Mouse (Mus musculus): ENCODE results near the gene Btbd10. TPM values are rescaled to one million over a fixed set of nuclear protein-coding genes. Genes with fewer than 3 reads are reported as not detected.

Gene Btbd10
- polyA plus RNA-seq, 1 experiment from 2014 or later: 17.1 TPM

DNA sequence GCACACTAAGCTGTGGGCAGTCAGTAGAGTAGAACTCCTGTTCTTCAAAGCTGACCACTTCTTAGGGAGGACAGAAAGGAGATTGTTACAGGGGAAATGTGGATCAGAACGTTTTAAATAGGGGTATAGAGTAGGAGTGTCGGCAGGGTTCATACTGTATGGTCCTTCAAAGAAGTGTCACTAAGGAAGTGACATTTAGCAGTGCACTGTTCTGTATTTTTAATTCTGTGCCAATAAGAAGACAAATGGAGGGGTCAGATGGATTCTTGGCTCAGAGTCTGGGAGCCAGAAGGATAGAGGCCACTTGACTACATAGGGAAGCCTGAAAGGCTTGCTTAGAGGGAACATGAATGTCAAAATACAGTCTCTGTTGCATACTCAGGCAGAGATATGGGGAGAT is 91.9 kb downstream of the Btbd10 start:
- no peak overlapping the region for H3K27ac ChIP-seq
- WGBS (ENCODE audit: missing documents): 81% methylated on average over 2 of the region's 2 CpGs
- no peaks in the 10 kb centered on the region for H3K79me2 ChIP-seq (ENCODE audit: inconsistent target)
- H3K36me3 ChIP-seq (ENCODE audit: inconsistent target): no peaks in the 10 kb centered on the region
- no peak overlapping the region for H3K4me3 ChIP-seq (ENCODE audit: inconsistent target)

DNA sequence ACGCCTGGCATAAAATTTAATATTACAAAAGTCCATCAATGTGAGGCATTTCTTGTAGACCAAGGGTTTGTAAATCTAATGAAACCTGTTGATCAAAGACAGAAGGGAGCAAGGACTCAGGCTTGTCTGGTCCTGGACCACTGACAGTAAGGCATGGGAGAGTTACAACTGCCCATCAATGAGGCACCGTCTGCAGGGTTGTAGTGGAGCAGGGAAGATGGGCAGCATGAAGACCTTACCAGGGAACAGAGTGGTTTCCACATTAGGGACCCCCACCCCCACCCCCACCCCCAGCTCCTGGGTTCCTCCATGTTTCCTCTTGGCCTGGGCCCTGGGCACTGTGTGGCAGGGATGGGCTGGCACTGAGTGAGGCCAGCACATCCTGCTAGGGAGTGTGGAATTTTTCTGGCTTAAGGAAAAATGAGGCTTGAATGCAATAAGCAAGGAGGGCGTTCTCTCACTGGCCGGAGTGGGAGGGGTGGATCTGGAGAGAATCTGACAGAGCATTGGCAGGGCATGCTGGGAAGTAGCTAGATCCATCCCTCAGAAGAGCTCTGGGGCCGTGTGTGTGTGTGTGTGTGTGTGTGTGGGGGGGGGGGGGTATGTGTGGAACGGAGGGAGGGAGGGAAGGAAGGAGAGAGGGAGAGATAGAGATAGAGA is 96.7 kb downstream of the Btbd10 start:
- WGBS (ENCODE audit: missing documents): 94% methylated on average over 4 of the region's 6 CpGs
- Histone ChIP-seq H3K27ac (no peak overlapping the region), H3K79me2 (ENCODE audit: inconsistent target) (no peaks in the 10 kb centered on the region), H3K36me3 (ENCODE audit: inconsistent target) (no peaks in the 10 kb centered on the region), H3K4me3 (ENCODE audit: inconsistent target) (no peak overlapping the region)

DNA sequence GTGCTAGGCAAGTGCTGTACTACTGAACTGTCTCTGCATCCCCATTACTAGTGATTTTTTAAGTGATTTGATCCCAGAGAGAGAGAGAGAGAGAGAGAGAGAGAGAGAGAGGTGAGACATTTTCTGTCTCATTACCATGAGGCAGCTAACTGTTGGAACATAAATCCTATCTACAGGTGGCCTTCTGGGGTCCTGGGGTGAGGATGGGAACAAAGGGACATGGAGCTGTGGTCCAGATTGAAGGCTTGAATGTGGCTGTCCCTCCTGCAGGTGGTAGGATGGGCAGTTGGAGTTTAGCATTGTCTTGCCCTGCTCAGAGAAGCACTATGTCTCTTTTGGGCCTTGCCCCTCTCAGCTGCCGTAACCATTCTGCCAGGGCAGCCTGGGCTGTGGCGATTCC is 98.2 kb downstream of the Btbd10 start:
- no peak overlapping the region for H3K4me3 ChIP-seq (ENCODE audit: inconsistent target)
- no peaks in the 10 kb centered on the region for H3K79me2 ChIP-seq (ENCODE audit: inconsistent target)
- no peaks in the 10 kb centered on the region for H3K36me3 ChIP-seq (ENCODE audit: inconsistent target)
- no peak overlapping the region for H3K27ac ChIP-seq
- WGBS (ENCODE audit: missing documents): 100% methylated on average over 2 of the region's 2 CpGs

DNA sequence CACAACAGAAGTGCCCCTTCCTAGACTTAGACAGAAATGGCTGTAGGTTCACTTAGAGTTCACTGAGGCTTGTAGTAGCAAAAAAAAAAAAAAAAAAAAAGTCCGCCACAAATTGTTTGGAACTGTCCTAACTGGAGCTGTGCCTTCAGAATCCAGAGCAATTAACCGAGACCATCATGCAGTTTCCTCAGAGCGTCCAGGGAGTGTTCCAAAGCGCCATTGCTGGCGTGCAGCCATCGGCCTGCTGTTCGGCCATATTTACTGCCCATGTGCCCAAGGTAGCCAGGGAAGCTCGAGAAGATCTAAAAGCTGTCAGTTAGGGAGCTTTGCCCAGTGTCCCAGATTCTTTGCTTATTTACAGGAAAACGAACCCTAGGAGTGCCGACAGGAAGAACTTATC is 98.6 kb downstream of the Btbd10 start:
- Histone ChIP-seq H3K79me2 (ENCODE audit: inconsistent target) (no peaks in the 10 kb centered on the region), H3K36me3 (ENCODE audit: inconsistent target) (no peaks in the 10 kb centered on the region), H3K4me3 (ENCODE audit: inconsistent target) (no peak overlapping the region), H3K27ac (no peak overlapping the region)
- 96% methylated on average over 10 of the region's 10 CpGs for WGBS (ENCODE audit: missing documents)

DNA sequence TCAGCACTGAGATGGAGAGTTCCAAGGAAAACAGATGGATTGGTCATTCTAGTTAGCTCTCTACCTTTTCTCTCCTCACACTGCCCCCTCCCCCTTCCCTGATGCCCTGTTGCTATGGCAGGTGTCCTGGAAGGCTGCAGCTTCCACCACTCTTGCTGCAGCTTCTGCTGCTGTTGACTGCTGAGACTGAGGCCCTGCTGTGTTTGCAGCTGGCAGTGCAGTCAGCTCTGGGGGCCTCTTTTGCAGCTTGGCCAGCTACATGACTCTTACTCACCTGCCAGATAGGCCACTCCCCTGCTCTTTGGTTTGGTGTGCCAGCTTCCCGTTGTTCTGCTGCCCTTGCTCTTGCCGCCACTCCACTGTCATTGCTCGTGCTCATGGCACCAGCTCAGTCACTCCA is 99.3 kb downstream of the Btbd10 start:
- no peak overlapping the region for H3K27ac ChIP-seq
- H3K79me2 ChIP-seq (ENCODE audit: inconsistent target): no peaks in the 10 kb centered on the region
- H3K4me3 ChIP-seq (ENCODE audit: inconsistent target): no peak overlapping the region
- 74% methylated on average over 3 of the region's 3 CpGs for WGBS (ENCODE audit: missing documents)
- H3K36me3 ChIP-seq (ENCODE audit: inconsistent target): no peaks in the 10 kb centered on the region

DNA sequence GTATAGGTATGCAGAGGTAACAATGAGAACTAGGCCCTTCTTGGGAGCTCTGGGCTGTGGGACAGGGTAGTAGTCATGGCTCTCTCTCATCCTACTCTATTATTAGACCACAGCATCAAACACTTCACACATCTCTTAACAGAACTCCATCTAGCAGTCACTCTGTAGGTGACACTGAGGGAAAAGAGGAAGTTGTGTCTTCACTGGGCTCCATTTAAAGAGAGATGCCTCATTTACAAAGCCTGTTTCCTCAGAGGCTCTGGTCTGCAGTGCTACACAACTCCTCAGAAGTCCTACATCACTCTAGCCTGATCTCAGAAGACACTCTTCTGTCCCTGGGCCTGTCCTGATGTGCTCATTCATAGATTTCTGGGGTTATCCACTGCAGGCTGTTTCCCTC is 100.1 kb downstream of the Btbd10 start:
- no peak overlapping the region for H3K4me3 ChIP-seq (ENCODE audit: inconsistent target)
- H3K79me2 ChIP-seq (ENCODE audit: inconsistent target): no peaks in the 10 kb centered on the region
- H3K36me3 ChIP-seq (ENCODE audit: inconsistent target): no peaks in the 10 kb centered on the region
- no peak overlapping the region for H3K27ac ChIP-seq

DNA sequence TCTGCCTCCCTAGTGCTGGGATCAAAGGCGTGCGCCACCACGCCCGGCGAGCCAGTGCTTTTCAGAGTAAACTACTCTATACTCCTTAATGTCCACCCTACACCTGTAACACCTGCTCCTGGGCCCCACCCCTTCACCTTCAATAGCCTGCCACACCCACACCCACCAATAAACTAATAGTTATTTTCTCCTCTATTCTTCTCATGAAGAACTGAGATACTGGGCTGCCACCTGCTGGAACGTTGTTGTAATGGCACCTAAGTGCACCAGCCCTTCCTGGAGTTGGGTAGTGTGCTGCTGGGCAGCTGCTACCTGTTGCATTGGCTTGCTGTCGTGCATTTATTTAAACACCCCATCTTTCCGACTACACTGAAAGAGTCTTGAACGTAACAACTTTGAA is 100.9 kb downstream of the Btbd10 start:
- no peaks in the 10 kb centered on the region for H3K36me3 ChIP-seq (ENCODE audit: inconsistent target)
- 81% methylated on average over 9 of the region's 9 CpGs for WGBS (ENCODE audit: missing documents)
- no peak overlapping the region for H3K27ac ChIP-seq
- H3K79me2 ChIP-seq (ENCODE audit: inconsistent target): no peaks in the 10 kb centered on the region
- H3K4me3 ChIP-seq (ENCODE audit: inconsistent target): no peak overlapping the region

Other genes starting within 250 kb of the Btbd10 start
- gene Arntl, start 161.9 kb downstream of the Btbd10 start, polyA plus RNA-seq (2018): 6.6 to 7.6 TPM (median 7.4 TPM) in 3 replicates
- gene Pth, start 19.2 kb upstream of the Btbd10 start, polyA plus RNA-seq (2018): not detected in 3 replicates
- gene Far1, start 144.4 kb upstream of the Btbd10 start, polyA plus RNA-seq (2018): 32.2 to 49.7 TPM (median 37.7 TPM) in 3 replicates

Measured in macrophage (primary cell).